Mouse (Mus musculus): Measurements from ENCODE around the gene Pitx1. TPM values are rescaled to one million over a fixed set of nuclear protein-coding genes. Genes with fewer than 3 reads are reported as not detected.

Pitx1 gene
- polyA plus RNA-seq, 1 experiment from 2014 or later, result 3.2 TPM

DNA sequence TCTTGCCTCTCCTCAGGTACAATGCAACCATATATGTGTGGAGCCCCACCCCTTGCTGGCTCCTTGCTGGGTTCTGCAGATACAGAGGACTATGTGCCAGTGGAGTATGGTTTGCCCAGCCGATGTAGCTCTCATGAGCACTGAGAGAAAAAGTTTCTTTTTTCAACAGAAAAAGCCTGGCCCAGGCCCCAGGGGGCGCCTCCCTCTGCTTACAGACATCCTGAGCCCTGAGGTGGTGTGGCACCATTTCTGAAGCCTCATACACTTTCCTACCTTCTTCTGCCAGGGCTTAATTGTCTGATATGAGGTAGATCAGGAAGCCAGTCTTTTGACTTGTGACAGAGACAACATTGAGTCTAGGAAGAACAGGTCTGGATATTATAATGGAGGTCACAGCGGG lies 16.2 kb upstream of the Pitx1 start:
- no peaks in the 10 kb centered on the region for H3K36me3 ChIP-seq (ENCODE audit: control insufficient read depth, insufficient read depth, low read length)
- no peaks in the 10 kb centered on the region for H3K9me3 ChIP-seq (ENCODE audit: control insufficient read depth, low read length)
- H3K4me1 ChIP-seq (ENCODE audit: control insufficient read depth, insufficient read depth, low read length), result no peaks in the 10 kb centered on the region
- 70% methylated on average over 3 of the region's 3 CpGs for WGBS
- no peak overlapping the region for H3K4me3 ChIP-seq (replicated peaks; ENCODE audit: low read depth, low read length)
- DNase-seq, result no peak
- no peak overlapping the region for H3K27ac ChIP-seq (replicated peaks; ENCODE audit: low read depth, low read length)
- no peak overlapping the region for H3K4me2 ChIP-seq (ENCODE audit: low read length)
- ATAC-seq (ENCODE audit: low FRiP score, low TSS enrichment), result no peak
- peaks cover 10% of the 10 kb centered on the region; the same call in 1 of the 2 replicates for H3K27me3 ChIP-seq (ENCODE audit: control insufficient read depth, insufficient read depth, low read length)
- no peak overlapping the region for H3K9ac ChIP-seq (replicated peaks; ENCODE audit: low read length)

DNA sequence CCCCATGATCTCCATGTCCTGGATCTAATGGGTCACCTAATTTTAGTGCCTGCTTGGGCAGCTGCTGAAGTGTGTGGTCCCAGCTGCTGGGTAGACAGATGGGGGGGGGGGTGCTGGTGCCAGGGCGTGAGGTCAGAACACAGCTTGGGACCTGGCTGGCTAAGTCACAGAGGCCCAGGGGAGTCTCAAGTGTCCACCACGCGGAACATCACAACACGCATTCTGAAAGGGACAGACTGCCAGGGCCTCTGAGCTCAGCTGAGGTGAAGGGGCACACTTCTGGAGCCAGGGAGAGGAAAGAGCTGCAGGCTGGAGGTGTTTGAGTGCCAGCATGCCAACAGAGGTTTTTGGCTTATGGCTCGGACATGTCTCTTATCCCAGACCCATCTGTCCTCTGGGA lies 14.7 kb upstream of the Pitx1 start:
- Histone ChIP-seq H3K27me3 (ENCODE audit: control insufficient read depth, insufficient read depth, low read length) (peaks cover under 1% of the 10 kb centered on the region; the same call in 1 of the 2 replicates), H3K4me2 (ENCODE audit: low read length) (no peak overlapping the region), H3K4me3 (replicated peaks; ENCODE audit: low read depth, low read length) (no peak overlapping the region), H3K9me3 (ENCODE audit: control insufficient read depth, low read length) (no peaks in the 10 kb centered on the region), H3K9ac (replicated peaks; ENCODE audit: low read length) (no peak overlapping the region), H3K27ac (replicated peaks; ENCODE audit: low read depth, low read length) (no peak overlapping the region), H3K36me3 (ENCODE audit: control insufficient read depth, insufficient read depth, low read length) (no peaks in the 10 kb centered on the region), H3K4me1 (ENCODE audit: control insufficient read depth, insufficient read depth, low read length) (no peaks in the 10 kb centered on the region)
- 77% methylated on average over 5 of the region's 5 CpGs for WGBS
- ATAC-seq (ENCODE audit: low FRiP score, low TSS enrichment) (no peak), DNase-seq (no peak)

DNA sequence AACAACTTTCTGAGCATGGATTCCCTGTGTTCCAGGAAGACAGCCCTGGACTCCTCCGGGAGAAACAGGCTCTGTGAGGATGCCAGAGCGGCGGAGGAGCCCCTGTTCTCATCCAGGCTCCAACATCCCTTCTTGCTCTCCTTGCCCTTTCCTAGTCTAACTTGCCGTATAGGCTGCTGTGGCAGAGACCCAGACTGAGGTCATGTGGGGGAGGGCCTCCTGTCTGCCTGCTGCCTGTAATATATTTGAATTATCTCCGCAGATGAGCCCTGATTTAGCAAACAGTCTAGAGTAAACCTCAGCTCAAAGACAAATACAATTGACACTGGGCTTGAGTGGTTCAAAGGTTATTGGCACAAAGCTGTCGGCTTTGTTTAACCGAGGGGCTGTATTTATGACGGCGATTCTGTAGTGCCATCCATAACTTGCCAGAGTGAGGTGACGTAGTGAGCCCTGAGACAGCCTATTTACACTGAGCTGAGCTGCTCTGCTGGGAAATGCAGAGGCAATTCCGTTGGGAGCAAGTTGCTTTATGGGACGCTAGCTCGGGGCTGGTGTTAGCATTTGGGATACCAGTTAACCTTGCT lies 12.7 kb upstream of the Pitx1 start:
- no peak overlapping the region for H3K27ac ChIP-seq (replicated peaks; ENCODE audit: low read depth, low read length)
- no peaks in the 10 kb centered on the region for H3K4me1 ChIP-seq (ENCODE audit: control insufficient read depth, insufficient read depth, low read length)
- no peaks in the 10 kb centered on the region for H3K36me3 ChIP-seq (ENCODE audit: control insufficient read depth, insufficient read depth, low read length)
- H3K9ac ChIP-seq (replicated peaks; ENCODE audit: low read length), result no peak overlapping the region
- no peak overlapping the region for H3K4me3 ChIP-seq (replicated peaks; ENCODE audit: low read depth, low read length)
- ATAC-seq (ENCODE audit: low FRiP score, low TSS enrichment), result no peak
- WGBS, result 64% methylated on average over 13 of the region's 13 CpGs
- no peak overlapping the region for H3K4me2 ChIP-seq (ENCODE audit: low read length)
- no peaks in the 10 kb centered on the region for H3K27me3 ChIP-seq (ENCODE audit: control insufficient read depth, insufficient read depth, low read length)
- no peaks in the 10 kb centered on the region for H3K9me3 ChIP-seq (ENCODE audit: control insufficient read depth, low read length)
- DNase-seq, result no peak

DNA sequence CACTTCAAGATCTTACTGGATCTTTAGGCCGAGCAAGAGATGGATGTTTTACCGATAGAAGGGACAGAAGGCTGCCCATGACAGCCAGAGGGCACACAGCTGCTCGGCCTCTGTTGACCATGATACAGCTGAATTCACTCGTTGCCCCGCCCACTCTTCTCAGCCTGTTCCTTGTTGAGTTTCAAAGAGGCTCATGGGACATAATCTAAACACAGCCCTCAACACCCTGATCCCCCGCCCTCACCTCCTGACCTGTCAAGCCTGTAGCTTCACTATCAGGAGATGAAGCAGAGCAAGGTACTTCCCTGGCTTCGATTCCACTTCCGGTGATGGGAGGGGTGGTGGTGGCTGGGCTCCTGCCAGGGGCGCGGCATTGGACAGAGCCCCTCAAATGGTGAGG lies 11.8 kb upstream of the Pitx1 start:
- Histone ChIP-seq H3K4me3 (replicated peaks; ENCODE audit: low read depth, low read length) (no peak overlapping the region), H3K27ac (replicated peaks; ENCODE audit: low read depth, low read length) (no peak overlapping the region), H3K9ac (replicated peaks; ENCODE audit: low read length) (no peak overlapping the region), H3K9me3 (ENCODE audit: control insufficient read depth, low read length) (no peaks in the 10 kb centered on the region), H3K27me3 (ENCODE audit: control insufficient read depth, insufficient read depth, low read length) (no peaks in the 10 kb centered on the region), H3K36me3 (ENCODE audit: control insufficient read depth, insufficient read depth, low read length) (no peaks in the 10 kb centered on the region), H3K4me1 (ENCODE audit: control insufficient read depth, insufficient read depth, low read length) (no peaks in the 10 kb centered on the region), H3K4me2 (ENCODE audit: low read length) (no peak overlapping the region)
- WGBS, result 60% methylated on average over 10 of the region's 10 CpGs
- ATAC-seq (ENCODE audit: low FRiP score, low TSS enrichment), result no peak
- DNase-seq, result no peak

DNA sequence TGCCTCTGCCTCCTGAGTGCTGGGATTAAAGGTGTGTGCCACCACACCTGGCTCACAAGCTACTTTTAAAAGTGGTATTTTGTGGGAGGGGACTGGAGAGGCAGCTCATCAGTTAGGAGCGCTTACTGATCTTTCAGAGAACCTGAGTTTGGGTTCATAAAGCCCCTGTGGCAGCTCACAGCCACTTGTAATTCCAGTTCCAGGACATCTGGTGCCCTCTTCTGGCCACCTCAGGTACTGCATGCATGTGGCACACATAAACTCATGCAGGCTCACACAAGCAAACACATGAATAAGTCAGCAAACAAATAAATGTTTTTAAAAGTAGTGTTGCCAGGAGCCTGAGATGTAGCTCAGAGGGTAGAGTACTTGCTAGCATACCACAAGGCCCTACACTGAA lies 7.7 kb upstream of the Pitx1 start:
- ATAC-seq (ENCODE audit: low FRiP score, low TSS enrichment) (no peak), DNase-seq (no peak)
- H3K27ac ChIP-seq (replicated peaks; ENCODE audit: low read depth, low read length), result no peak overlapping the region
- H3K27me3 ChIP-seq (ENCODE audit: control insufficient read depth, insufficient read depth, low read length), result peaks cover 30% of the 10 kb centered on the region
- no peaks in the 10 kb centered on the region for H3K4me1 ChIP-seq (ENCODE audit: control insufficient read depth, insufficient read depth, low read length)
- no peak overlapping the region for H3K4me2 ChIP-seq (ENCODE audit: low read length)
- no peaks in the 10 kb centered on the region for H3K36me3 ChIP-seq (ENCODE audit: control insufficient read depth, insufficient read depth, low read length)
- no peaks in the 10 kb centered on the region for H3K9me3 ChIP-seq (ENCODE audit: control insufficient read depth, low read length)
- 95% methylated on average over 1 of the region's 1 CpGs for WGBS
- no peak overlapping the region for H3K4me3 ChIP-seq (replicated peaks; ENCODE audit: low read depth, low read length)
- no peak overlapping the region for H3K9ac ChIP-seq (replicated peaks; ENCODE audit: low read length)

DNA sequence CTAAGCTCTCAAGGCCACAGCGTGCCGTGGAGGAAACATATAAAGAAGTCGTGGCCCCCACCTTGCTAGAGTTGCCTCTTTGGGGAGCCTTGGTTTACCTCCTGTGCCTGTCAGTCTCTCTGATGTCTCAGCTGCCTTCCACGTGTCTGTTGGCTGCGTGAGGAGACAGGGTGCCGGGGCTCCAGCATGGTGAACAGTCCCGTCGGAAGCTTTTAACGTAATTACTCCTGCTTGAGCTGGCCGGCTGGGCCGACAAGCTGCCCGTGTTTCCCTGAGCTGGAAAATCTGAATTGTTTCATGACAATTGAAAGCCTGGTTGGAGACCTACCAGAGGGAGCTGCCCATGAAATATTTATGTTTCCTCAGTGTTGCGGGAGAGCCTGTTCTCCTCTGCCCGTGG lies 4.2 kb upstream of the Pitx1 start:
- Histone ChIP-seq H3K36me3 (ENCODE audit: control insufficient read depth, insufficient read depth, low read length) (no peaks in the 10 kb centered on the region), H3K27ac (replicated peaks; ENCODE audit: low read depth, low read length) (no peak overlapping the region), H3K4me3 (replicated peaks; ENCODE audit: low read depth, low read length) (no peak overlapping the region), H3K4me2 (ENCODE audit: low read length) (no peak overlapping the region), H3K9me3 (ENCODE audit: control insufficient read depth, low read length) (no peaks in the 10 kb centered on the region), H3K27me3 (ENCODE audit: control insufficient read depth, insufficient read depth, low read length) (peaks cover 65% of the 10 kb centered on the region), H3K4me1 (ENCODE audit: control insufficient read depth, insufficient read depth, low read length) (peaks cover 2% of the 10 kb centered on the region; the same call in 1 of the 2 replicates), H3K9ac (replicated peaks; ENCODE audit: low read length) (no peak overlapping the region)
- DNase-seq, result peak; percentile 57
- no peak for ATAC-seq (ENCODE audit: low FRiP score, low TSS enrichment)
- WGBS, result 14% methylated on average over 14 of the region's 14 CpGs

DNA sequence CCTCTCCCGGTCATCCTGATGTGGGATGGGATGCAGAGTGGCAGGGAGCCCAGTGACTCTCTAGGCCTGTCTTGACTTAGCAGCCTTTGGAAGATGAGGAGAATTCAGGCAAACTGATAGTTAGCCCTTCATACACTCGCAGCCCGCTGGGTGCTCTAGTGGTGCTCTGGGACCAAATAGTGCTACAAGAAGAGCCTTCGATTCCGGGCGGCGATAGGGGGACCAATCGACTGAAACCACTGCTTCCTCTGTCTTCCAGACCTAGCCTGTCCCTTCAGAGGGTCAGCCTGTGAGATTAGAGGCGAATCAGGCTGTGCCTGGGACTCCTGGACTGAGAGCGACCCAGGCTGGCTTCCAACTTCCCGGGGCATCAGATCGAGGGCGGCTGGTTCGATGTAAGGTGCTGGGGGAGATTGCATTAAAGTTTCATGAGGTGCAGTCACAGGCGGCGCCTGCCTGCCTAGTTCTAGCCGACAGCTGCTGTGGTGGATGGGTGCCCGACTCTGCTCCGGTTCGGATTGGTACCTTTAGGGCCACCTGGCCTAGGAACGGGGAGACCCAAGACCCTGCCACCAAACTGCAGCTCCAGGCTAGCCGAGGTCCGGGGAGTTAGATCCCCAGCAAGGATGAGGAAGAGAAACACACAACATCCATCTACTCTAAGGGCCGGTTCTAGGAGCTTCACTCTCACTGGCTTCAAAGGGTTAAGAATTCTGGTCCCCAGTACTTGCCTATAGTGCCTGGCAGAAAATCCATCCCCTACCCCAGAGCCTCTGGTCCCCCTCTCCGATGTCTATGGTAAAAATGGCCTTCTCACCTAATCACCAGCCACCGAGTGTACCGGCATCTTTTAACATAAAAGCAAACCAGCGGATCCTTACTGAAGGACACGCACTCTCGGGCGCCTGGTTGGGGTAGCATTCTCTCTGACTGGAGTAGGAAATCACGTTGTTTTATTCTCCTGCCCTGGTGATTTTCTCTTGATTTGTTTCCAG lies 1.1 kb upstream of the Pitx1 start:
- Histone ChIP-seq H3K36me3 (ENCODE audit: control insufficient read depth, insufficient read depth, low read length) (no peaks in the 10 kb centered on the region), H3K4me2 (ENCODE audit: low read length) (no peak overlapping the region), H3K9ac (replicated peaks; ENCODE audit: low read length) (no peak overlapping the region), H3K27ac (replicated peaks; ENCODE audit: low read depth, low read length) (no peak overlapping the region), H3K4me1 (ENCODE audit: control insufficient read depth, insufficient read depth, low read length) (peaks cover 2% of the 10 kb centered on the region; the same call in 1 of the 2 replicates), H3K9me3 (ENCODE audit: control insufficient read depth, low read length) (no peaks in the 10 kb centered on the region), H3K27me3 (ENCODE audit: control insufficient read depth, insufficient read depth, low read length) (peaks cover 92% of the 10 kb centered on the region), H3K4me3 (replicated peaks; ENCODE audit: low read depth, low read length) (no peak overlapping the region)
- 2% methylated on average over 32 of the region's 32 CpGs for WGBS
- no peak for ATAC-seq (ENCODE audit: low FRiP score, low TSS enrichment)
- DNase-seq, result peak; percentile 36

DNA sequence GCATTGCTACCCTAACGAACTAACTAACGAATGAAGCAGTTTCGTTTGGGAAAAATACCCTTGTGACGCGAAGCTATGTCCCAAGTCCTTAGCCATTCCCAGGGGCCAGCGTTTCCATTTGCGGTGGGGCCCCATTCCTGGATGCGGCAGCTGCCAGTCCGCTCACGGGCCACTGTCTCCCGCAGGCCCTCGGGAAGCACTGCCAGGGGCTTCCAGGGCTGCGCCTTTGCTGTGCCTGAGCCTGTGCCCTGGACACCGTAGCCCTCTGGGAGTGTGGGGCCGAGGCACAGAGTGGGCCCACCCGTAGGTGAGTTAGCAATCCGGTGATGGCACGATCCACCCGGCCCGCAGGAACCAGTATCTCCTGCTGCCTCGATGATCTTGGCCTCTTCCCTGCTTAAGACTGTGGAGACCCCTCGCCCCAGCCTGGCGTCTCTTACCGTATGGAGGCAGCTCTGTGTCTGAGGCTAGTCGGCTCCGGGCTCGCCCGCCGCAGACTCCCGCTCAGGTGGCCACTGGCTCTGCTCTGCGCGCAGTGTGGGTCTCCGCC lies 369 bp downstream of the Pitx1 start:
- Histone ChIP-seq H3K4me1 (ENCODE audit: control insufficient read depth, insufficient read depth, low read length) (peaks cover 5% of the 10 kb centered on the region; the same call in 1 of the 2 replicates), H3K27me3 (ENCODE audit: control insufficient read depth, insufficient read depth, low read length) (peaks cover 92% of the 10 kb centered on the region), H3K9me3 (ENCODE audit: control insufficient read depth, low read length) (no peaks in the 10 kb centered on the region), H3K27ac (replicated peaks; ENCODE audit: low read depth, low read length) (no peak overlapping the region), H3K4me2 (ENCODE audit: low read length) (no peak overlapping the region), H3K9ac (replicated peaks; ENCODE audit: low read length) (no peak overlapping the region), H3K4me3 (replicated peaks; ENCODE audit: low read depth, low read length) (0 out of 2 replicates have a peak overlapping the region, but pooled peaks have one; percentile 10), H3K36me3 (ENCODE audit: control insufficient read depth, insufficient read depth, low read length) (no peaks in the 10 kb centered on the region)
- under 1% methylated on average over 33 of the region's 33 CpGs for WGBS
- ATAC-seq (ENCODE audit: low FRiP score, low TSS enrichment) (no peak), DNase-seq (peak; percentile 58)

Measured in midbrain, embryonic 14.5 days (tissue).